Mouse (Mus musculus) stomach, postnatal 0 days (tissue): ENCODE results near the gene Dapk2.

Source experiments
- CTCF ChIP-seq: IDR thresholded peaks from 2 replicates; pipeline ENCODE4 v1.5.1; 2016; ENCODE audit warnings: antibody characterized with exemption, low read depth, mild to moderate bottlenecking, moderate library complexity
- EP300 ChIP-seq: optimal IDR thresholded peaks from 2 replicates; pipeline ENCODE3; 2016; ENCODE audit warnings: antibody characterized with exemption

DNA sequence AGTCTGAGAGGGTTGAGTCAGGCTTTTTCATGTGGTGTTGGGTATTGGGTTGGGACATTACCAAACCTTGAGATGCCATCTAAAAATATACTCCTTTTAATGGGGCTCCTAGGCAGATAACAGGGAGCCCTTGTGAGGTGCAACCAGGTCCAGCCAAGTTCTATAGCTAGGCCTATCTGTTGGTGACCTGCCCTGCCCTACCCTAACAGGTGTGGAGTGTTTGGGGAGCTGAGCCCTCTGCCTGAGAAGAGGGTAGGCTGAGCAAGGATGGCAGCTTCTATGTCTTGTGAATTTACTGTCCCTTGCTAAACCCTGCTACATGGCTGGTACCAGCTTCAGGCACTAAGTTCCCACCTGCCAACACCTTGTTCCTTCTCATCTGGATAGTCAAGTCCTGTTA is 57.5 kb downstream of the Dapk2 start:
- no peak for TF ChIP-seq CTCF
- TF ChIP-seq EP300 = no peak
